Comparison of ENCODE assay signal across 30 mouse cellular contexts in the genomic region with DNA sequence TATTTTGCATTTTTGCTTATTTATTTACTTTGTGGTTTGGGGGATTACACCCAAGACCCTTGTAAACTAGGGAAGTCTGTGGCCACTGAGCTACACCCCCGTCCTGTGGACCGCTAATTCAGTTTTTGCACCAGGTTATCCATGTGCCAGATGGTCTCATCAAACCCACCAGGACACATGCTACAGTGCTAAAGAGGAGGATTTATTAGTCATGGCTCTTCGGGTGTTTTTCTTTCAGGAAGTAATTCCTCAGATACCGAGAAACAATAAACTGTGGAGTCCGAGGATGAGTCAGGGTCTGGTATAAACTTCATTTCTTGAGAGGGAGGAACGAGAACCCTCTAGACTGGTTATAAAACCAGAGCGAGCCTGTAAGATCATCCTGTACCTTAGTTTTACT. TPM values are rescaled to one million over a fixed set of nuclear protein-coding genes. Genes with fewer than 3 reads are reported as not detected.
DNase-seq lines count a peak whose midpoint lies in the region; ATAC-seq and TF ChIP-seq lines count a peak whose summit lies in the region.
"Had no signal": no experiment of that assay in that cellular context is flagged by ENCODE, and none has a peak within 500 bp of the region (broad histone marks: within the 10 kb centered on the region; RNA-seq: fewer than 3 reads in every experiment).

No protein-coding gene starts in this region.

- DNase-seq in 3134 (ENCODE audit: extremely low read depth, insufficient read length, low spot score) (peak; percentile 28), NIH3T3 (ENCODE audit: low read depth) (peak; percentile 46)
- peak; percentile 33 for DNase-seq in mesoderm, embryonic 11.5 days (ENCODE audit: low read depth, low spot score)
- DNase-seq: adrenal gland, postnatal 10 days; cerebellum, adult 11 months; gastrocnemius, postnatal 25 days; heart, adult 11 months; kidney, adult 2 months; kidney, postnatal 10 days; left cerebral cortex, postnatal 4 days; liver, postnatal 0 days; lung, postnatal 36 days; right cerebral cortex, adult 18-20 months; spleen, adult 18-20 months; thymus, postnatal 14 days had no signal

- peak; percentile 22; the same call in 1 of the 2 replicates for ATAC-seq in intestine, embryonic 15.5 days
- ATAC-seq in intestine, postnatal 0 days, result no peak
- ATAC-seq in forebrain, embryonic 12.5 days (ENCODE audit: low FRiP score), result no peak
- no peak for ATAC-seq in erythroid progenitor cell, adult 5-6 weeks (replicated peaks; ENCODE audit: low FRiP score, poor library complexity, severe bottlenecking)
- ATAC-seq: forebrain, embryonic 15.5 days; hindbrain, postnatal 0 days; liver, embryonic 12.5 days; liver, postnatal 0 days; midbrain, embryonic 15.5 days had no signal

- no peak overlapping the region for H3K9ac ChIP-seq in intestine, embryonic 15.5 days
- H3K9ac ChIP-seq in intestine, postnatal 0 days (ENCODE audit: low read depth, low read length), result no peak overlapping the region
- no peak overlapping the region for H3K9ac ChIP-seq in forebrain, embryonic 12.5 days
- H3K9ac ChIP-seq: embryonic facial prominence, embryonic 13.5 days; forebrain, embryonic 15.5 days; heart, embryonic 15.5 days; liver, embryonic 12.5 days; liver, postnatal 0 days; midbrain, embryonic 15.5 days; neural tube, embryonic 12.5 days had no signal

- 32% methylated on average over 7 of the region's 7 CpGs for WGBS in intestine, embryonic 15.5 days
- 25% methylated on average over 7 of the region's 7 CpGs for WGBS in intestine, postnatal 0 days
- 89% methylated on average over 7 of the region's 7 CpGs for WGBS in forebrain, embryonic 12.5 days

- H3K4me3 ChIP-seq in intestine, embryonic 15.5 days (replicated peaks), result no peak overlapping the region
- H3K4me3 ChIP-seq in intestine, postnatal 0 days (ENCODE audit: low read depth, low read length), result no peak overlapping the region
- H3K4me3 ChIP-seq in forebrain, embryonic 12.5 days (replicated peaks), result no peak overlapping the region
- H3K4me3 ChIP-seq: embryonic facial prominence, embryonic 13.5 days; erythroblast, embryonic 14.5 days; forebrain, embryonic 15.5 days; heart, embryonic 10.5 days; heart, embryonic 15.5 days; left cerebral cortex, adult 2 months; liver, embryonic 12.5 days; megakaryocyte, embryonic 14.5 days; midbrain, embryonic 15.5 days; neural tube, embryonic 12.5 days had no signal

- TF ChIP-seq CTCF in intestine, postnatal 0 days (IDR thresholded peaks at IDR 0.05; ENCODE audit: low read depth), result no peak

- peaks cover 5% of the 10 kb centered on the region; the same call in 1 of the 2 replicates for H3K4me1 ChIP-seq in intestine, embryonic 15.5 days (replicated peaks)
- 0 out of 2 replicates have a peak, but pooled peaks cover 6% of the 10 kb centered on the region for H3K4me1 ChIP-seq in intestine, postnatal 0 days (replicated peaks; ENCODE audit: control insufficient read depth, insufficient read depth, low read length)
- no peaks in the 10 kb centered on the region for H3K4me1 ChIP-seq in forebrain, embryonic 12.5 days
- H3K4me1 ChIP-seq: embryonic facial prominence, embryonic 13.5 days; midbrain, embryonic 15.5 days; neural tube, embryonic 12.5 days had no signal

- no peaks in the 10 kb centered on the region for H3K36me3 ChIP-seq in intestine, embryonic 15.5 days
- H3K36me3 ChIP-seq in intestine, postnatal 0 days (ENCODE audit: control insufficient read depth, insufficient read depth), result no peaks in the 10 kb centered on the region
- H3K36me3 ChIP-seq in forebrain, embryonic 12.5 days (replicated peaks), result no peaks in the 10 kb centered on the region
- H3K36me3 ChIP-seq: embryonic facial prominence, embryonic 13.5 days; forebrain, embryonic 15.5 days; heart, embryonic 10.5 days; heart, embryonic 15.5 days; liver, embryonic 12.5 days; midbrain, embryonic 15.5 days; neural tube, embryonic 12.5 days had no signal

- no peak overlapping the region for H3K27ac ChIP-seq in intestine, embryonic 15.5 days
- H3K27ac ChIP-seq in intestine, postnatal 0 days (ENCODE audit: low read depth, low read length), result no peak overlapping the region
- H3K27ac ChIP-seq in forebrain, embryonic 12.5 days, result no peak overlapping the region
- H3K27ac ChIP-seq: embryonic facial prominence, embryonic 13.5 days; forebrain, embryonic 15.5 days; heart, embryonic 10.5 days; heart, embryonic 15.5 days; hindbrain, postnatal 0 days; left cerebral cortex, adult 2 months; liver, embryonic 12.5 days; midbrain, embryonic 15.5 days; neural tube, embryonic 12.5 days had no signal

- no peaks in the 10 kb centered on the region for H3K9me3 ChIP-seq in intestine, embryonic 15.5 days
- no peaks in the 10 kb centered on the region for H3K9me3 ChIP-seq in intestine, postnatal 0 days (ENCODE audit: control insufficient read depth)
- peaks cover 7% of the 10 kb centered on the region; the same call in 1 of the 2 replicates for H3K9me3 ChIP-seq in forebrain, embryonic 12.5 days
- H3K9me3 ChIP-seq: embryonic facial prominence, embryonic 13.5 days; forebrain, embryonic 15.5 days; heart, embryonic 10.5 days; heart, embryonic 15.5 days; liver, embryonic 12.5 days; megakaryocyte, embryonic 14.5 days; midbrain, embryonic 15.5 days; neural tube, embryonic 12.5 days had no signal

- no peak overlapping the region for H3K4me2 ChIP-seq in intestine, embryonic 15.5 days (replicated peaks)
- H3K4me2 ChIP-seq in intestine, postnatal 0 days (replicated peaks; ENCODE audit: low read depth), result no peak overlapping the region
- H3K4me2 ChIP-seq in forebrain, embryonic 12.5 days, result no peak overlapping the region
- H3K4me2 ChIP-seq: embryonic facial prominence, embryonic 13.5 days; forebrain, embryonic 15.5 days; heart, embryonic 15.5 days; liver, embryonic 12.5 days; midbrain, embryonic 15.5 days; neural tube, embryonic 12.5 days had no signal

- H3K27me3 ChIP-seq in intestine, embryonic 15.5 days (replicated peaks), result no peaks in the 10 kb centered on the region
- H3K27me3 ChIP-seq in intestine, postnatal 0 days (replicated peaks; ENCODE audit: control insufficient read depth, insufficient read depth, low read length), result no peaks in the 10 kb centered on the region
- no peaks in the 10 kb centered on the region for H3K27me3 ChIP-seq in forebrain, embryonic 12.5 days
- H3K27me3 ChIP-seq: embryonic facial prominence, embryonic 13.5 days; forebrain, embryonic 15.5 days; heart, embryonic 15.5 days; liver, embryonic 12.5 days; megakaryocyte, embryonic 14.5 days; midbrain, embryonic 15.5 days; neural tube, embryonic 12.5 days had no signal

RNA-seq across cellular contexts. Expression of a gene that starts 49.5 kb away (rescaled TPM):
- polyA plus RNA-seq in intestine, embryonic 15.5 days (2015; fragmentation: Nextera tagmentation; extraction: Ambion mirVana), result 37.9 and 40.5 TPM in 2 replicates
- polyA plus RNA-seq in intestine, postnatal 0 days (2015; fragmentation: Nextera tagmentation; extraction: Ambion mirVana), result 21.5 and 21.8 TPM in 2 replicates
- polyA plus RNA-seq in forebrain, embryonic 12.5 days (2016; fragmentation: Nextera tagmentation; extraction: Ambion mirVana), result 34.8 and 38.3 TPM in 2 replicates
- total RNA-seq in erythroid progenitor cell, adult 5-6 weeks (2015; ENCODE audit: low replicate concordance), result 10.9 and 11.5 TPM in 2 replicates
- total RNA-seq in erythroid progenitor cell, adult 5-6 weeks (2017; ENCODE audit: low replicate concordance), result 3.3 and 7.3 TPM in 2 replicates
